Mouse (Mus musculus) adrenal gland, postnatal 36 days (tissue): Measurements from ENCODE around the gene Col13a1. TPM values are rescaled to one million over a fixed set of nuclear protein-coding genes. Genes with fewer than 3 reads are reported as not detected.

Experiments
- DNase-seq, 2 experiments: peaks; one replicate each; pipeline ENCODE4 v3.0.0; 2021; ENCODE audit warnings: mixed read lengths in 1 of 2
- total RNA-seq, 2 experiments: library from RNA; stranded (reverse); gene quantifications; 2 replicates each; pipeline ENCODE4 v1.2.3; 2021

Col13a1 gene
- total RNA-seq, 2 experiments from 2014 or later, result 5.3 to 11.1 TPM

- no peak for DNase-seq
Observed at GRCm38 (mm10) chr10:61905308-61905707, 73.6 kb downstream of the Col13a1 start.

- DNase-seq, result no peak
Observed at GRCm38 (mm10) chr10:61898116-61898515, 80.8 kb downstream of the Col13a1 start.

GRCm38 (mm10) chr10:61894564-61894963 is 84.3 kb downstream of the Col13a1 start:
- no peak for DNase-seq

- DNase-seq, result no peak
Observed at GRCm38 (mm10) chr10:61891138-61891537, 87.8 kb downstream of the Col13a1 start.

GRCm38 (mm10) chr10:61890294-61890693 is 88.6 kb downstream of the Col13a1 start:
- no peak for DNase-seq

- DNase-seq, result peak; percentile 65 to 67
Observed at GRCm38 (mm10) chr10:61879427-61879826, 99.5 kb downstream of the Col13a1 start.

GRCm38 (mm10) chr10:61877787-61878186 is 101.1 kb downstream of the Col13a1 start:
- DNase-seq, result peak; percentile 67 to 77

- DNase-seq, result no peak
Observed at GRCm38 (mm10) chr10:61869796-61870195, 109.1 kb downstream of the Col13a1 start.

- DNase-seq, result peak; percentile 50 to 57
Observed at GRCm38 (mm10) chr10:61866045-61866580, 112.8 kb downstream of the Col13a1 start.

- no peak for DNase-seq
Observed at GRCm38 (mm10) chr10:61859451-61859850, 119.5 kb downstream of the Col13a1 start.

GRCm38 (mm10) chr10:61855139-61855675 is 123.7 kb downstream of the Col13a1 start:
- DNase-seq, result no peak

GRCm38 (mm10) chr10:61852824-61853223 is 126.1 kb downstream of the Col13a1 start:
- DNase-seq, result peak; percentile 85 to 89

GRCm38 (mm10) chr10:61848553-61848952 is 130.4 kb downstream of the Col13a1 start:
- no peak for DNase-seq

- peak; percentile 35 to 40 for DNase-seq
Observed at GRCm38 (mm10) chr10:61845476-61845875, 133.4 kb downstream of the Col13a1 start.

- DNase-seq, result no peak
Observed at GRCm38 (mm10) chr10:61844475-61844874, 134.4 kb downstream of the Col13a1 start.

GRCm38 (mm10) chr10:61842261-61842660 is 136.6 kb downstream of the Col13a1 start:
- no peak for DNase-seq

- no peak for DNase-seq
Observed at GRCm38 (mm10) chr10:61839326-61839725, 139.6 kb downstream of the Col13a1 start.

- peak; percentile 61 to 66 for DNase-seq
Observed at GRCm38 (mm10) chr10:61838769-61839168, 140.1 kb downstream of the Col13a1 start.

- no peak for DNase-seq
Observed at GRCm38 (mm10) chr10:61837286-61837685, 141.6 kb downstream of the Col13a1 start.

- DNase-seq, result no peak
Observed at GRCm38 (mm10) chr10:61834288-61834687, 144.6 kb downstream of the Col13a1 start.

- peak in 1 of 2 experiments; percentile 29 for DNase-seq
Observed at GRCm38 (mm10) chr10:61832713-61833112, 146.2 kb downstream of the Col13a1 start.

GRCm38 (mm10) chr10:61831741-61832140 is 147.2 kb downstream of the Col13a1 start:
- no peak for DNase-seq

- DNase-seq, result no peak
Observed at GRCm38 (mm10) chr10:61831251-61831650, 147.7 kb downstream of the Col13a1 start.

- no peak for DNase-seq
Observed at GRCm38 (mm10) chr10:61830817-61831216, 148.1 kb downstream of the Col13a1 start.
